Comparison of ENCODE assay signal across 9 mouse cellular contexts in the genomic region with DNA sequence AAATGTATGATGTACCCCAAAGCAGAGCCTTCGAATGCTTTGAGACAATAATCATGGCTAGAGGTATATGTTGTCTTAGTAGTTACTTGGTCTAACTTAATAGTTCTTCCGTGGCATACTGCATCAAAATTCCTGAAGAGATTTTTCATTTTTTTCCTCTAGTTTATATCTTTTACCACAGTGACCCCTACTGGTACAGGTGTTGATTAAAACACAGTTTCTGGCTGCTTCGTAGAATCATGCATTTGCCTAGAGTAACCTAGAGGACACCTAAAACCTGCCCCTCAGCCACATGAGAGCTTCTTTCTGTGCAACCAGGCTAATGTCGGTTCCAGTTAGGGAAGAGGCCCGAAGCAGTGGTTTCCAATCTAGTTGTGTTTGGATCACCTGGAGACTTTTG. TPM values are rescaled to one million over a fixed set of nuclear protein-coding genes. Genes with fewer than 3 reads are reported as not detected.
DNase-seq lines count a peak whose midpoint lies in the region; ATAC-seq and TF ChIP-seq lines count a peak whose summit lies in the region.
"Had no signal": no experiment of that assay in that cellular context is flagged by ENCODE, and none has a peak within 500 bp of the region (broad histone marks: within the 10 kb centered on the region; RNA-seq: fewer than 3 reads in every experiment).

No protein-coding gene starts in this region.

- no peak overlapping the region for H3K4me2 ChIP-seq in liver, postnatal 0 days (ENCODE audit: low read depth, low read length)
- no peak overlapping the region for H3K4me2 ChIP-seq in liver, embryonic 11.5 days
- H3K4me2 ChIP-seq: lung, embryonic 15.5 days had no signal

- no peak for TF ChIP-seq EP300 in liver, postnatal 0 days (IDR thresholded peaks at IDR 0.05; ENCODE audit: low read depth)

- intact Hi-C loops in gastrocnemius, adult 2 months (cut with DNase I), result loop anchor here (5.0 kb wide), 1 partner anchor 341 kb away; no protein-coding TSS in a partner anchor
- intact Hi-C loops in gastrocnemius, postnatal 36 days (cut with DNase I), result no loop called here

- H3K4me1 ChIP-seq in liver, postnatal 0 days (ENCODE audit: insufficient read depth), result no peaks in the 10 kb centered on the region
- H3K4me1 ChIP-seq in liver, embryonic 11.5 days (replicated peaks; ENCODE audit: control insufficient read depth, insufficient read depth, low read length), result no peaks in the 10 kb centered on the region
- H3K4me1 ChIP-seq: lung, embryonic 15.5 days had no signal

- H3K4me3 ChIP-seq in gastrocnemius, adult 2 months, result no peak overlapping the region
- H3K4me3 ChIP-seq in liver, postnatal 0 days (ENCODE audit: low read depth, low read length), result no peak overlapping the region
- H3K4me3 ChIP-seq in liver, embryonic 11.5 days (ENCODE audit: low read depth, low read length), result no peak overlapping the region
- H3K4me3 ChIP-seq: lung, embryonic 15.5 days had no signal

- no peak overlapping the region for H3K9ac ChIP-seq in liver, postnatal 0 days (replicated peaks)
- no peak overlapping the region for H3K9ac ChIP-seq in liver, embryonic 11.5 days (ENCODE audit: low read depth, low read length)
- H3K9ac ChIP-seq: lung, embryonic 15.5 days had no signal

- H3K9me3 ChIP-seq in liver, postnatal 0 days (ENCODE audit: low read length), result no peaks in the 10 kb centered on the region
- H3K9me3 ChIP-seq in liver, embryonic 11.5 days (ENCODE audit: control insufficient read depth, low read length), result no peaks in the 10 kb centered on the region
- H3K9me3 ChIP-seq: lung, embryonic 15.5 days had no signal

- DNase-seq in gastrocnemius, adult 2 months, result no peak
- no peak for DNase-seq in gastrocnemius, postnatal 36 days
- DNase-seq in liver, postnatal 0 days, result no peak
- DNase-seq in liver, embryonic 11.5 days (ENCODE audit: low spot score), result no peak
- peak; percentile 50 for DNase-seq in R1 (ENCODE audit: low read depth, low spot score)
- no peak for DNase-seq in cerebellum, postnatal 36 days
- DNase-seq in testis, postnatal 10 days (ENCODE audit: low spot score), result no peak

- no peak for ATAC-seq in liver, postnatal 0 days
- ATAC-seq in liver, embryonic 11.5 days (replicated peaks; ENCODE audit: low FRiP score), result no peak
- ATAC-seq in neutrophil, adult 5-6 weeks (ENCODE audit: extremely low read depth, insufficient number of reproducible peaks, low FRiP score, poor library complexity, severe bottlenecking), result 0 out of 2 replicates have a peak, but pooled peaks have one; percentile 36

- H3K27me3 ChIP-seq in liver, postnatal 0 days (ENCODE audit: insufficient read depth, low read length), result no peaks in the 10 kb centered on the region
- H3K27me3 ChIP-seq in liver, embryonic 11.5 days (replicated peaks; ENCODE audit: control insufficient read depth, insufficient read depth, low read length), result no peaks in the 10 kb centered on the region
- H3K27me3 ChIP-seq: lung, embryonic 15.5 days had no signal

- peaks cover 8% of the 10 kb centered on the region; the same call in 1 of the 2 replicates for H3K36me3 ChIP-seq in liver, postnatal 0 days (replicated peaks; ENCODE audit: insufficient read depth, low read length)
- peaks cover 7% of the 10 kb centered on the region; the same call in 1 of the 2 replicates for H3K36me3 ChIP-seq in liver, embryonic 11.5 days (ENCODE audit: control insufficient read depth, insufficient read depth, low read length)

- WGBS in liver, postnatal 0 days (ENCODE audit: insufficient replicate concordance), result 54% methylated on average over 5 of the region's 5 CpGs
- WGBS in liver, embryonic 11.5 days, result 64% methylated on average over 5 of the region's 5 CpGs

- peak; percentile 55 for TF ChIP-seq CTCF in gastrocnemius, adult 2 months (IDR thresholded peaks at IDR 0.05)
- peak; percentile 44 for TF ChIP-seq CTCF in liver, postnatal 0 days (IDR thresholded peaks at IDR 0.05; ENCODE audit: low read depth)

- no peak overlapping the region for H3K27ac ChIP-seq in gastrocnemius, adult 2 months
- no peak overlapping the region for H3K27ac ChIP-seq in liver, postnatal 0 days (ENCODE audit: low read depth)
- H3K27ac ChIP-seq in liver, embryonic 11.5 days (ENCODE audit: low read depth, low read length), result no peak overlapping the region
- H3K27ac ChIP-seq: lung, embryonic 15.5 days had no signal

RNA-seq across cellular contexts. Expression of a gene that starts 14.0 kb away (rescaled TPM):
- total RNA-seq in gastrocnemius, adult 2 months (2021), result 10 to 100 TPM; 29.3 to 32.9 TPM
- 10 to 100 TPM; 22.9 to 27.4 TPM for total RNA-seq in gastrocnemius, postnatal 36 days (2021)
- 131 and 142 TPM in 2 replicates for polyA plus RNA-seq in liver, postnatal 0 days (2015; fragmentation: Nextera tagmentation; extraction: Ambion mirVana)
- polyA plus RNA-seq in liver, embryonic 11.5 days (2014; fragmentation: Nextera tagmentation; extraction: Ambion mirVana), result 649 and 673 TPM in 2 replicates
- total RNA-seq in neutrophil, adult 5-6 weeks (2017), result 294 and 322 TPM in 2 replicates

RNA-seq across cellular contexts. Expression of a gene that starts 14.2 kb away (rescaled TPM):
- not detected for total RNA-seq in gastrocnemius, adult 2 months (2021)
- not detected for total RNA-seq in gastrocnemius, postnatal 36 days (2021)
- polyA plus RNA-seq in liver, postnatal 0 days (2015; fragmentation: Nextera tagmentation; extraction: Ambion mirVana), result not detected in 2 replicates
- polyA plus RNA-seq in liver, embryonic 11.5 days (2014; fragmentation: Nextera tagmentation; extraction: Ambion mirVana), result not detected in 2 replicates
- total RNA-seq in neutrophil, adult 5-6 weeks (2017), result not detected in 2 replicates

RNA-seq across cellular contexts. Expression of a gene that starts 31.2 kb away (rescaled TPM):
- 1 to 10 TPM; 6.0 to 7.4 TPM for total RNA-seq in gastrocnemius, adult 2 months (2021)
- 1 to 10 TPM; 4.4 to 6.3 TPM for total RNA-seq in gastrocnemius, postnatal 36 days (2021)
- 16.9 and 17.5 TPM in 2 replicates for polyA plus RNA-seq in liver, postnatal 0 days (2015; fragmentation: Nextera tagmentation; extraction: Ambion mirVana)
- polyA plus RNA-seq in liver, embryonic 11.5 days (2014; fragmentation: Nextera tagmentation; extraction: Ambion mirVana), result 71.9 and 75.9 TPM in 2 replicates
- total RNA-seq in neutrophil, adult 5-6 weeks (2017), result 6.6 and 8.3 TPM in 2 replicates
